Mouse (Mus musculus) brain, embryonic 14.5 days (tissue): ENCODE measurements around the gene Rps6kc1.

Experiments used
- CTCF ChIP-seq: fragments of 200-500 bp; IDR thresholded peaks from 2 replicates; pipeline ENCODE4 v1.5.1; 2012; ENCODE audit warnings: inconsistent platforms, mild to moderate bottlenecking, moderate library complexity, borderline replicate concordance; ENCODE audit not compliant: insufficient read depth, insufficient read length; ENCODE audit errors: extremely low read depth
- POLR2A ChIP-seq: fragments of 200-500 bp; IDR thresholded peaks from 2 replicates; pipeline ENCODE4 v1.6.1; 2012; ENCODE audit warnings: mild to moderate bottlenecking, inconsistent platforms, borderline replicate concordance; ENCODE audit not compliant: poor library complexity, insufficient read depth, insufficient read length, severe bottlenecking; ENCODE audit errors: extremely low read depth

DNA sequence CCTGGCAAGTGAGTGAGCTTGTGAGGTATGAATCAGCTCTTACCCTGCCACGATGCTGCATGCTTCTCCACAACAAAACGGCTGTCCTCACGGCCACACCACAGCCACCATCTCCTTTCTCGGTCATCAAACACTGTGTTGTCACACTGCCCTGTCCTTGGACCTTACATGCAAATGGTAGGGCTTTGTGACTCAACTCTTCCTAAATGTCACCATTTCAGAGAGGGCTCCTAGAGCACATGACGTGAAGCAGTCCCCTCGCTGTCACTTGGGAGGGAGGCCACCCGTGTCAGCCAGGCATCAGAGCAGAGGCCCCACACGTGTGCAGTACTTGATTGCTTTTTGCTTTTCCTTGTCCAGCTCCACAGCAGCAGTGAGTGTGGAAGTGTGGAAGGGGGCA is 104.8 kb downstream of the Rps6kc1 start:
- no peak for TF ChIP-seq CTCF
- no peak for TF ChIP-seq POLR2A
